Comparison of ENCODE assay signal across 30 mouse cellular contexts in the genomic region with DNA sequence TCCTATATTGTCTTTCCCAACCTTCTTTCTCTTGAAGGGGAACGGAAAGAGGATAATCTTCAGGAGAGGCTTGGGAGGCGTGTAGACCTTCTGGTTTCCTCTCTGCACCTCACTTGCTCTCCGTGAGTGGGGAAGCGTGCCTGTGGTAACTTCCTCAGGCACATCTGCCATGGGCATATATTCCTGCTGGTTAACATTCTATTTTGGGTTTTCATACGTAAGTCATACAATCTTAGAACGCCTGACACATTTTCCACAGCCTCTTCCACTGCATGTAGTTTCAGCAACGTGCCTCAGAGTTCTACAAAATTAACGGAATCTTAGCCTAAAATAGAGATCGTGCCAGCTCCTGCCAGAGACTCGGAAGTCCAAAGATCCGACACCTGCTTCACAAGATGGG. TPM values are rescaled to one million over a fixed set of nuclear protein-coding genes. Genes with fewer than 3 reads are reported as not detected.
DNase-seq lines count a peak whose midpoint lies in the region; ATAC-seq and TF ChIP-seq lines count a peak whose summit lies in the region.
"Had no signal": no experiment of that assay in that cellular context is flagged by ENCODE, and none has a peak within 500 bp of the region (broad histone marks: within the 10 kb centered on the region; RNA-seq: fewer than 3 reads in every experiment).

No protein-coding gene starts in this region.

- peak; percentile 72 for ATAC-seq in frontal cortex, adult (ENCODE audit: low TSS enrichment)
- ATAC-seq: forebrain, embryonic 15.5 days; hindbrain, postnatal 0 days; inflammation-experienced regulatory T-cells, adult 6 months; intestine, embryonic 16.5 days; Patski had no signal

- no peak for DNase-seq in frontal cortex, postnatal 14 days (ENCODE audit: low spot score in 2 of 2)
- no peak for DNase-seq in left cerebral cortex, adult 2 months (ENCODE audit: extremely low spot score in 1 of 2, low spot score in 2 of 2)
- no peak for DNase-seq in left cerebral cortex, adult 18-20 months (ENCODE audit: low spot score in 2 of 2)
- DNase-seq in left cerebral cortex, postnatal 36 days (ENCODE audit: low spot score in 2 of 2), result peak; percentile 38 to 42
- no peak for DNase-seq in left cerebral cortex, adult 8-10 months (ENCODE audit: low spot score in 2 of 2)
- DNase-seq in telencephalon, adult 2 months (ENCODE audit: low read depth, low spot score), result peak; percentile 75
- no peak for DNase-seq in ovary, postnatal 36 days (ENCODE audit: low spot score)
- DNase-seq: adrenal gland, postnatal 14 days; B cell, adult 2 months; cerebellum, adult 18-20 months; cerebellum, adult 9-10 months; cerebellum, postnatal 14 days; gastrocnemius, postnatal 36 days; heart, adult 2 months; heart, postnatal 14 days; heart, postnatal 4 days had no signal

- H3K27ac ChIP-seq in left cerebral cortex, adult 2 months, result 0 out of 2 replicates have a peak overlapping the region, but pooled peaks have one; percentile 24
- H3K27ac ChIP-seq: embryonic facial prominence, embryonic 12.5 days; embryonic facial prominence, embryonic 15.5 days; forebrain, embryonic 15.5 days; heart, adult 2 months; heart, embryonic 10.5 days; heart, embryonic 13.5 days; hindbrain, embryonic 14.5 days; hindbrain, postnatal 0 days had no signal

- H3K4me3 ChIP-seq in left cerebral cortex, adult 2 months, result no peak overlapping the region
- H3K4me3 ChIP-seq: embryonic facial prominence, embryonic 12.5 days; embryonic facial prominence, embryonic 15.5 days; forebrain, embryonic 15.5 days; heart, adult 2 months; heart, embryonic 10.5 days; heart, embryonic 13.5 days had no signal

- no peak for TF ChIP-seq CTCF in left cerebral cortex, adult 2 months (IDR thresholded peaks at IDR 0.05)

- intact Hi-C loops in left cerebral cortex, adult 2 months (cut with DNase I), result no loop called here
- intact Hi-C loops in left cerebral cortex, postnatal 36 days (cut with DNase I), result no loop called here

RNA-seq across cellular contexts. Expression of gene Ppp1r26, which starts 11.2 kb away (rescaled TPM):
- total RNA-seq in left cerebral cortex, adult 2 months (2021), result 10 to 100 TPM; 27.9 TPM
- total RNA-seq in left cerebral cortex, adult 18-20 months (2021), result 10 to 100 TPM; 27.1 to 27.2 TPM
- 10 to 100 TPM; 26.8 to 30.3 TPM for total RNA-seq in left cerebral cortex, postnatal 36 days (2021)
- 10 to 100 TPM; 23.4 to 29.3 (median 26.5) TPM for total RNA-seq in left cerebral cortex, adult 8-10 months (2022)
- total RNA-seq: CH12.LX had no signal

RNA-seq across cellular contexts. Expression of gene 1700007K13Rik, which starts 30.7 kb away (rescaled TPM):
- 1 to 10 TPM; 4.2 TPM for total RNA-seq in left cerebral cortex, adult 2 months (2021)
- 1 to 10 TPM; 4.4 to 5.2 TPM for total RNA-seq in left cerebral cortex, adult 18-20 months (2021)
- 1 to 10 TPM; 4.0 to 5.1 TPM for total RNA-seq in left cerebral cortex, postnatal 36 days (2021)
- 1 to 10 TPM; 2.4 to 6.3 (median 3.1) TPM for total RNA-seq in left cerebral cortex, adult 8-10 months (2022)
- total RNA-seq: G1E; gastrocnemius, postnatal 36 days; granulocyte monocyte progenitor cell, adult 5-6 weeks; heart, adult 2 months; heart, postnatal 14 days; heart, postnatal 4 days had no signal

RNA-seq across cellular contexts. Expression of gene Mrps2, which starts 32.5 kb away (rescaled TPM):
- total RNA-seq in left cerebral cortex, adult 2 months (2021), result 10 to 100 TPM; 36.1 to 36.8 TPM
- 10 to 100 TPM; 37.3 to 40.1 TPM for total RNA-seq in left cerebral cortex, adult 18-20 months (2021)
- total RNA-seq in left cerebral cortex, postnatal 36 days (2021), result 10 to 100 TPM; 35.4 to 39.0 TPM
- total RNA-seq in left cerebral cortex, adult 8-10 months (2022), result 10 to 100 TPM; 37.5 to 40.1 (median 38.5) TPM

Comparison
In these comparisons a context has a peak if more than half of its experiments do, and no peak if none do; other contexts are left out.
1. DNase-seq: peak in left cerebral cortex, postnatal 36 days (2 of 2) and telencephalon, adult 2 months (single experiment); none in frontal cortex, postnatal 14 days (0 of 2), left cerebral cortex, adult 2 months (0 of 2), left cerebral cortex, adult 18-20 months (0 of 2), left cerebral cortex, adult 8-10 months (0 of 2) and ovary, postnatal 36 days (single experiment).